Mouse (Mus musculus) left cerebral cortex, postnatal 36 days (tissue): ENCODE results near the gene Fstl1. TPM values are rescaled to one million over a fixed set of nuclear protein-coding genes. Genes with fewer than 3 reads are reported as not detected.

Experiments
- DNase-seq, 2 experiments: peaks; one replicate each; pipeline ENCODE4 v3.0.0; 2021 to 2022; ENCODE audit warnings: low spot score in 2 of 2, mixed read lengths in 1 of 2
- intact Hi-C: fragments of 180-260 bp; cut with DNase I; formaldehyde crosslinking; loops from one replicate; pipeline ENCODE4 v1.15.1; 2025
- total RNA-seq, 2 experiments: library from RNA; stranded (reverse); gene quantifications; 2 replicates each; pipeline ENCODE4 v1.2.3; 2021

Fstl1 gene
- total RNA-seq, 2 experiments from 2014 or later: 28.6 to 32.6 TPM

DNA sequence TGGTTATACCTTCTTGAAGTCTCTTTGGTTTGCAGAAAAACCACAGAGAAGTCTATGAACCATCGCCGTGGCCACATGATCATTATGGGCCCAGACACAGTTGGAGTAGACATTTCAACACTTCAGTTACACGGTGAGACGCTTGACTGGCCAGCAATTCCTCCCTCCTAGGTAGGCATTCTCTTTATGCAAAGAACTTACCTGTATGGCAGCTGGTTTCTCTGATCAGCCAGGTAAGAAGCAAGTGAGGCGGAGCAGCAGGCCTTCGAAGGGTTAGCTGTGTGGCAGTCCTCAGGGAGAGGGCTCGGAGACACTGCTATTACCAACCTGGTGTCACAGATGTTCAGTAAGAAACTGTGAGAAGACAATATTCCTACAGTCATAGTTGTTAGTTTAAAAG is 83.5 kb downstream of the Fstl1 start:
- intact Hi-C loops: no loop called here
- no peak for DNase-seq

DNA sequence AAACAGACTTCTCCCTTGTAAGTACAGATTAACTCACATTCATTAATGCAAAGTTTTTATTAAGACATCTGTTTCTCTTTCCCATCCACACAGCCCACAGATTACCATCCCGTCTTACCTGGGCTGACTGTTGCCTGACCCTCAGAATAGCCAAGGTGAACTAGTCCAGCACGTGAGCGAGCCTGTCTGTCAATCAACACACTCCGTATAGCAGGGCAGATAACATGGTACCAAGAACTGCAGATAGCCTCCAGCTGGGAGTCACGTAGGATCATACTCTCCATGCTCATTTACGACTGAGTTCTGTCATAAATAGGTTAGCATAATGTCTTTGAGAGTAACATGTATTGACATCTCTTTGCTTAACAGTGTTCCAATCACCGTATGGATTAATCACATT is 84.4 kb downstream of the Fstl1 start, which contains the start of gene Gm36028:
TSS of gene Gm36028 (minus strand) at position 118 of the 400 bp plus-strand sequence.
- intact Hi-C loops: no loop called here
- DNase-seq: no peak

DNA sequence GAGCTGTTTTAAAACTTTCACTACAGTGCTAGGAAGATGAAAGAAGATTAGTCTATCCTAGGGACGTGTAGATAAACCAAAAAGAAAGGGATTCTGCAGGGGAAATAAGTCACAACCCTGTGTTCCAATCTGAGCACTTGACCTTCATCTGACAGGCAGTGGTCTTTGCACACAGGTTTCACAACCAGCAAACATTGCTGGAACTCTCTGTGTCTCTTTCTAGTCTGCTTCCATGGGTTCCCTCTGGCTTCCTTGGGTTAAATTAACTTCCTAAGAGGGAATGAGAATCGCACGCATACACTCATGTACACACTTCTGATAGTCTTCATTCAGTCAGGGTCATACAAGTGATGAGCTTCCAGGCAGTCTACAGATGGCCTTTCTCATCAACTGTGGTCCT is 87.2 kb downstream of the Fstl1 start:
- DNase-seq: no peak
- intact Hi-C loops: no loop called here

DNA sequence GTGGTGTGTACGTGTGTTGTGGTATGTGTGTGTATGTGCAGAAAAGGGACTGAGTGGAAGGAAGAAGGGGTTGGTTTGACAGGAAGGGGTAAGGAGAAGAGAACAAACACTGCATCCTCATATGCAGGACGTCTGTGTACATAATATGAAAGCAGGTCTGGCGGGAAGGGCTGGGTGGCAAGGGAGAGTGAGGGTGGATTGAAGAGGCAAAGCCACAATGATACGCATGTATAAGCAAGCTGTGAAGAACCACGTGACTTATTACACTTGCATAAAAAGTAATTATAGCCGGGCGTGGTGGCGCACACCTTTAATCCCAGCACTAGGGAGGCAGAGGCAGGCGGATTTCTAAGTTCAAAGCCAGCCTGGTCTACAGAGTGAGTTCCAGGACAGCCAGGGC is 89.2 kb downstream of the Fstl1 start:
- intact Hi-C loops: loop anchor here (5.0 kb wide), 2 partner anchors 54 to 76 kb away; no protein-coding TSS in a partner anchor

DNA sequence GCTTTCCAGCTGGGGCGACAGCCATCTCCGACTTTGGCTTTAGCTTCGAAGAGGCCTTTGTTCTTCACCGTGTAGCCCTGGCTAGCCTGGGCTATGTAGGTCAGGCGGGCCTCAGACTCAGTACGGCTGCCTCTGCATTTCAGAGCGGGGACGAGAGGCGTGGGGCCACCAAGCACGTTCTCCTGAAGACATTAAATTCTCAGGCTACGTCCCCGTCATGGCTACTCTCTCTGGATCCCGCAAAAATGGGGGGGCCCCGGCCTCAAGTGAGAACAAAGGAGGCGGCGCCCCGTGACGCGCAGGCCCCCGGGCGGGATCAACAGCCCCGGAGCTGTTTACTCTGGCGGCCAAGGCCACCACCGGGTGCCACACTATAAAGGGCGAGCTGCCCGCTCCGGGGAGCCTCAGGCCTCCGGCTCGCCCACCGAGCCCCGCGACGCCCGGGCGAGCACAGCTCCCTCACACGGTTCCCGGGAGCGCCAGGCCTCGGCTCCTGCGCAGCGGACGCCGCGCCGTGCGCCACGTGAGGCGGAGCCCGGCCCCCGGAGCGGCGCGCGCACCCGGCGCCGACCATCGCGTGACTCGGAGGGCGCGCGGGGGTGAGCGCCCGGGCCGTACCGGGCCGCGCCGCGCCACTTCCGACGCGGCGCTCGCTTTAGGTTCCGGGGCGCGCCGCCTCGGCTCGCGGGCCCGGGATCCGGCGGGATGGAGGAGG is 91.3 kb downstream of the Fstl1 start, which contains the start of gene Lrrc58:
TSS of gene Lrrc58 (plus strand) at position 599 of the 715 bp plus-strand sequence.
- peak; percentile 89 to 93 for DNase-seq
- intact Hi-C loops: loop anchor here (2.0 to 5.0 kb wide), 3 partner anchors 56 to 221 kb away; partner anchors contain the start of gene Gsk3b

More for the DNA sequence above, 89.2 kb downstream of the Fstl1 start:
- DNase-seq: no peak

DNA sequence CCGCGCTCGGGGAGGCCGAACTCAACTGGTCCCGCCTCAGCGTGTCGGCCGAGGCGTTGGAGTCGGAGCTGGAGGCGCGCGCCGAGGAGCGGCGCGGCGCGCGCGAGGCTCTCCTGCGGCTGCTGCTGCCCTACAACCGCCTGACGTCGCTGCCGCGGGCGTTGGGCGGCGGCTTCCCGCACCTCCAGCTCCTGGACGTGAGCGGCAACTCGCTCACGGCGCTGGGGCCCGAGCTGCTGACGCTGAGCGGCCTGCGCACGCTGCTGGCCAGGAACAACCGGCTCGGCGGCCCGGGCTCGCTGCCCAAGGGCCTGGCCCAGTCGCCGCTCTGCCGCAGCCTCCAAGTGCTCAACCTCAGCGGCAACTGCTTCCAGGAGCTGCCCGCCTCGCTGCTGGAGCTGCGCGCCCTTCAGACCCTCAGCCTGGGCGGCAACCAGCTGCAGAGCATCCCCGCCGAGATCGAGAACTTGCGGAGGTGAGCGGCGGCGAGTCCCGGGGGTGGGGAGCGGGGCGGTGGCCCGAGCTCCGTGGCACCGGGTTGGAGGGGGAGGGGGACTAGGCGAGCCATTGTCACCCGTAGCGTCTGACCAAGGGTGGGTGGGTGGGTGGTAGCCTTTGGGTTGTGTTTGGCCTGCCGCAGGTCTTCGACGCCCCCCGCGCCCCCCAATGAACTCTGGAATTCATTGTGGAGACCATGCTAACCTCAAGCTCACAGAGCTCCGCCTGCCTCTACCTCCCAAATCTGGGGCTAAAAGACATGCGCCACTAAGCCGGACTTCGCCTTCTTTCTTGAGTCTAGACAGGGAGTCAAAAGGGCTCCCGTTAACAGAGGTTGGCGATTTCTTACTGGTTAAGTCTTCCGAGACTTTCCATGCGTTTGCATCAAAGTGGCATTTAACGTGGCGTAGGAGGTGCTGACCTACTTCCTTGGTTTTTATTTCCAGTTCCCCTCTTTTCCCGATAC is 92.1 kb downstream of the Fstl1 start:
- intact Hi-C loops: loop anchor here (1.0 to 5.0 kb wide), 4 partner anchors 56 to 220 kb away; partner anchors contain the start of gene Gsk3b
- peak; percentile 24 to 41 for DNase-seq

DNA sequence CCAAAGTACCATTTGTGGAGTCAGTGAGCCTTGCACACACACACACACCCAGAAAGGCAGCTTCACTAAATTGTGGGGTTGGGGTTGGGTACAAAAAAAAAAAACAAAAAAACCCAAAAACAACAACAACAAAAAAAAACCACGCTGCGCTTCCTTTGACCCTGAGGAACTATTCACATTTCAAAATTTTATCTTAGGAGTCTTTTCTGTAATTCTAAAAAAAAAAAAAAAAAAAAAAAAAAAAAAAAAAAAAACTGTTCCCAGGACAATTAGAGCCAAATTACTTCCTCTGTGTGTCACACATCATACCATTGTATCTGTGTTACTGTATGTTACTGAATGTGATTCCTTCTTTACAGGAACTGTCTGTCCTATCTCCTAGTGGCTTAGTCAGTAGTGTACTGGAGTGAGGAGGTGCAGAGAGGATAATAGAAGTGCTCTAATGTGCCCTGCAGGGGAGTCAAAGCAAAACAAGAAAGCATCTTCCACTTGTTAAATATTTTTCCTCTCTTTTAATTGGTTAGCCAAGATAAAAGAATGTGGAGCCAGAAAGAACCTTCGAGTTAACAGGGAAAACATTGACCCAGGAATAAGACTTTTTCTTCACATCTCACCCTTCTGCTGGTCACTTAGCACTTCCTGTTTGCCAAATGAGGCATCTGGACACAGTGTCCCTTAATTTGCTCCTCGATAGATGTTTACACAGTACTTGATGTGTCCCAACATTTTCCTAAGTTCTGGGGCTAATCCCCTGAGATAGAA is 93.0 kb downstream of the Fstl1 start:
- DNase-seq: no peak
- intact Hi-C loops: loop anchor here (1.0 to 5.0 kb wide), 4 partner anchors 57 to 219 kb away; partner anchors contain the start of gene Gsk3b

DNA sequence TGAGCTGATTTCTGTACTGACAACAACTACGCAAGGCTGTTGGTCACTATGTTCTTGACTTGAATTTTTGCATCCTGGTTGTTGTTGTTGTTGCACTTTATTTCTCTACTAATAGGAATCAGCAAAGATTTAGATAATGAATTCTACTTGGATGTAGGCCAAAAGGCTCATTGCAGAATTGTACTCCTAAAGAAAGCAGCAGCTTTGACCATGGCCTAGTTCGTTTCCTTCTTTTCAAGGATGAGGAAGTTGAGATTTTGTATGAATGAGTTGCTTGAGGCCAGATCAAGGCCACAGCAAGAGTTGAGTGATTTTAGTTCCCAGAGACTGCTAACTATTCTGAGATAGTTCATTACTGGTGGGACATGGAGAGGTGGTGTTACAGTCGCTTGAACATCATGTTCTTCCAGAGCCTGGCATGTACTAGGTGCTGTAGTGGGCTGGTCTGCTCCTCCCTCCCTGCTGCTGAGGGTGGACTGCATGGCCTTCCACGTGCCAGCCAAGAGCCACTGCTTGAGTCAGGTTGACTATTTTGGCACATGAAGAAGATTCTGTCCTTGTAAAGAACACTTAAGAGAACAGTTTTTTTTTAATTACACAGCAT is 94.5 kb downstream of the Fstl1 start:
- intact Hi-C loops: no loop called here
- peak; percentile 59 for DNase-seq

DNA sequence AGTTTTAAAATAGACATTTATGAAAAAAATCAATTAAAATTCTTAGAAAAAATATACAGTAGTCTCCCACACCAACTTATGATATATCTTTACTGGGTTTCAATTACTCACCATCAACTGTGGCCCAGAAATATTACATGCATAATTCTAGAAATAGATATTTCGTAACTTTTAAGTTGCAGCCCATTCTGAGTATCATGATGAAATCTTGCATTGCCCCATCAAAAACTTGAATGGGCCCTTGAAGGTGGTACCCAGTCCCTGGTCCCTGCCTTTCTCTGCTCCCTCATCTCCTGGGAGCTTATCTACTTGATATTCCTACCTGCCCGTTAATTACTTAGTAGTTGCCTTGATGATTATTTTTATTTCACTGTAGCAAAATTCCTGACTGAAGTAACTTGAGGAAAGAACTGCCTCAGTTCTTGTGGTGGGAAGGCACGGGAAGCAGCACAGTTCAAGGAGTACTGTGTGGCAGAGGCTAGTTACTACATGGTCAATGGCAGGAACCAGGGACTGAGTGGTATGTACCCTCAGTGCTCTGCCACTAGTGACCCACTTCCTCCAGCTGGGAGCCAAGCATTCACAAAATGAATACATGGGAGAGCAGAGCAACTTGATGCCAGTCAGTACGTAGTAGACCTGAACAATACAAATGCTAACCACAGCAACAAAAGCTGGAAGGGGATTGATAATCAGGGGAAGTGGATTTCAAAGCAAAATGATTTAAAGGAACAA is 98.0 kb downstream of the Fstl1 start:
- no peak for DNase-seq
- intact Hi-C loops: no loop called here

DNA sequence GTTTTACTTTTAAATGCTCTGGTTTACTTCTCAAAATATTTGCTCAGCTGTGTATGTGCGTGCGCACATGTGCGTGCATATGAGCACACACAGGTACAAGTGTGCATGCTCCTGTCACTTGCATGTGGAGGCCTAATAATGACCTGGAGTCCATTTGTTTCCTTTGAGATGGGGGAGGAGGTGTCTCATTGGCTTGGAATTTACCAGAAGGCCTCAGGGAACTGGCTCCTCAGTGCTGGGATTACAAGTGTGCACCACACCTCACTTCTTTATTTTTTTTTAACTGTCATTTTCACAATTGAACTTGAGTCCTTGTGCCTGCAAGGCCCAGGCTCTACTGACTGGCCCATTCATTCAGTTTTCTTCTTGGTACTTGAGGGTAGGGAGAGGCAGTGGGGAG is 100.7 kb downstream of the Fstl1 start:
- DNase-seq: no peak
- intact Hi-C loops: no loop called here

DNA sequence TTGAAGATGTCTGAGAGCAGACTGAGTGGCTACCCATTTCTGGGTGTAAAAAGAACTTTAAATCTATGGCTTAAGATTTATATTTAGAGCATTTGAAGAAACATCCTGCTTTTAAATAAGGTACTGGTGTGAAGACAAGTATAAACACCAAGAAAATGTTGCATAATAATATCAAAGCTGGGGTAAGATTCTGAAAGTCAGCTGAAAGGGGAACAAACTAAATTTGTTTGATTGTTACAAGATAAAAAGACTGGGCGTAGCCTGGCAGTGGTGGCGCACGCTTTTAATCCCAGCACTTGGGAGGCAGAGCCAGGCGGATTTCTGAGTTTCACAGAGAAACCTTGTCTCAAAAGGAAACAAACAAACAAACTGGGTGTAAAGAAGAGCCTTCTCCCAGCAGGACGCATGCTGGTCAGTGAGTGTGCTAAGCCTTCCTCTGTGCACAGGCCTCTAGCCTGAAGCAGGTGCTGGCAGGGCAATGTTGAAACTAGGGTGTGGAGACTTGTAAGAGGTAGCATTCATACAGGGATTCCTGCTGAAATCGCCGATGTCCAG is 102.4 kb downstream of the Fstl1 start:
- intact Hi-C loops: no loop called here
- no peak for DNase-seq

DNA sequence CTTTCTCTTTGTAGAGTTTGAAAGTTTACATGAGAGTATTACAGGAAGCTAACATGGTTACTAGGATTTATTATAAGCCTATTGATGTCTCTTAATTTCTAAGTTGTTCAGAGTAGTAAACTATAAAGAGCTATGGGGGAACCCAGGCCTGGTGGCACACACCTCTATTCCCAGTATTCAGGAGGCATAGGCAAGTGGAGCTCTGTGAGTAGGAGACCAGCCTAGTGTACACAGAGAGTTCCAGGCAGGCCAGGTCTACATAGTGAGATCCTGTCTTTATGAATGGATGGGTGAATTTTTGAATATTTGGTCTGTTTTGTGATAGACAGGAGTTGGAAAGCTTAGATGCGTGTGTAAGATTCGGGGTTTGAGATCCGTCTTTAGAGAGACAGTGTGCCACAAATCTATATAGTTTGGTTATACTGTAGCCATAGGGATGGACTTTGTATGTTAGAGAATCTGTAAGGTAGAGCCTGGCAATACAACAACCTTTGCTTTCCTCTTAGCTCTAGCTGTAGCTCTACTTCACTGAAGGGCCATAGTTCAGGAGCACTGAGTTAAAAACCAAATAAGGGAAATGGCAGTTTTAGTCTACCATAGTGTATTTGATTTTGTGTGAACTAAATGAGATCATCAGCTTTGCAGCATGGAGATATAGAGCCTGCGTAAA is 103.2 kb downstream of the Fstl1 start:
- intact Hi-C loops: no loop called here
- no peak for DNase-seq

DNA sequence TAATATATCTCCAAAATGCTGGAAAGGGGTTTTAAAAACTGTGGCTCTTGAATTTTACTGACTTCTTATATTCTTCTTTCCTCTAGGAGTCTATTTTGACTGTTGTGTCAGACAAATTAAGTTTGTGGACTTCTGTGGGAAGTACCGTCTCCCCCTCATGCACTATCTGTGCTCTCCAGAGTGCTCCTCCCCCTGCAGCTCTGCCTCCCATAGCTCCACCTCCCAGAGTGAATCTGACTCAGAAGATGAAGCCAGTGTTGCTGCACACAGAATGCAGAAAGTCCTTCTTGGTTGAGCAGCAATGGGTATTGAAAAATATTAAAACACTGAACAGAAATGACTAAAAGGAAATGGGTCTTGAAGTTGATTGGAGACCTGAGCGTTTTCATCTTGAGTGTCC is 104.5 kb downstream of the Fstl1 start:
- DNase-seq: no peak
- intact Hi-C loops: no loop called here

Other genes starting within 250 kb of the Fstl1 start
- 10 to 100 TPM; 14.1 to 16.7 TPM for gene Gtf2e1, start 237.1 kb upstream of the Fstl1 start, total RNA-seq
- gene Rabl3, start 237.0 kb upstream of the Fstl1 start, total RNA-seq: 10 to 100 TPM in 1 of 2 experiments, 1 to 10 TPM in 1; 9.0 to 10.1 TPM
- gene Hgd, start 196.7 kb upstream of the Fstl1 start, total RNA-seq: not detected
- gene Ndufb4, start 122.4 kb upstream of the Fstl1 start, total RNA-seq: 10 to 100 TPM; 65.4 to 68.8 TPM
- gene Gm36028, start 84.3 kb downstream of the Fstl1 start, total RNA-seq: not detected
- 100 to 1,000 TPM in 1 of 2 experiments, 10 to 100 TPM in 1; 97.3 to 105 TPM for gene Lrrc58, start 91.5 kb downstream of the Fstl1 start, total RNA-seq
- under 1 TPM; 0.39 to 0.54 TPM for gene Gpr156, start 139.6 kb downstream of the Fstl1 start, total RNA-seq